Mouse (Mus musculus) gastrocnemius, postnatal 36 days (tissue): Measurements from ENCODE around the gene Wbp1l. TPM values are rescaled to one million over a fixed set of nuclear protein-coding genes. Genes with fewer than 3 reads are reported as not detected.
A peak's percentile ranks its signal among the peaks of the same experiment; 100 is the strongest.

Source experiments
- DNase-seq, 2 experiments: peaks; one replicate each; pipeline ENCODE4 v3.0.0; 2022
- intact Hi-C: fragments of 180-260 bp; cut with DNase I; formaldehyde crosslinking; loops from one replicate; pipeline ENCODE4 v1.15.1; 2025
- total RNA-seq, 2 experiments: library from RNA; stranded (reverse); gene quantifications; 2 replicates each; pipeline ENCODE4 v1.2.3; 2021

Wbp1l gene
- total RNA-seq, 2 experiments from 2014 or later: 56.2 to 66.2 TPM

DNA sequence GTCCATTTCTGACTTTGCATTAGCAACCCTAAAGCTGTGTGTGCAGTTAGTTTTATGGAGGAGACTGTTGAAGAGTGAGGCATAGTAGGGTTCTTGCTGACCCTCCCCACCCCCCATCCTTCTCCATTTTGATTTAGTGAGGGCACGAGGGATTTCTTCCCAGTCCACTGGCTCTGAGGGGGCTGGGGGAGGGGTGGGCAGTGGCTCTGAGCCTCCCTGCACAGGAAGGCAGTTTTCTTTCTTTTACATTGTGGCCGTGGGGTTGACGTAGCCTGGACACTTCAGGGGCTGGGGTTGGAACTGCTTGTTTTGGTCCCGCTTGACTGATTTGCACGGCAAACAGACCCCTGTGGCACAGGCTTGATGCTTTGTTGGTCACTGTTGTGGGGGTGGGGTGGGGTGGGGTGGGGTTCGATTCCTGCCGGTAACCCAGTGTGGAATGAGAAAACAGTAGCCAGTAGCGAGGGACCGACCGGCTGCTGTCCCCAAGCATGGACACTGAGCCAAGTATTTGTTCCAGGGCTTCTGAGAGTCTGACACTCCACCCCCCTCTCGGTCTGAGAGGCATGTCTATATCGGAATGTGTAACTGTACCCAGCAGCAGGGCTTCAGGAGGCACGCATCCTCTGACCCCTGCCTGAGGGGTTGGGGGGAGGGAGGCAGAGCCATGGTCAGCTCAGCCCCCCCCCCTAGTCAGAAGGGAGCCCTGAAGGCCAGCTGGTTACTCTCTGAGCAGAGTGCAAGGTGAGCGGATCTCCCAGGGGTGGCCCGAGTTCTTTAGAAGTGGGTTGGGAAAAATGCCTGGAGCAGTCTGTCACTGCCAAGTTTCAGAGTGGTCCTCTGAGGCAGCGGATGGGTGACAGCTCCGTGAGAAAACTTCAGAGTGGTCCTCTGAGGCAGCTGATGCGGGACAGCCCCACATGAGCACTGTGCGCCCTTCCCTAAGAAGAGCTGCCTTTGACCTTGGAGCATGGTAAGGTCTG is 25.2 kb downstream of the Wbp1l start:
- peak in 1 of 2 experiments; percentile 59 for DNase-seq
- intact Hi-C loops: no loop called here

DNA sequence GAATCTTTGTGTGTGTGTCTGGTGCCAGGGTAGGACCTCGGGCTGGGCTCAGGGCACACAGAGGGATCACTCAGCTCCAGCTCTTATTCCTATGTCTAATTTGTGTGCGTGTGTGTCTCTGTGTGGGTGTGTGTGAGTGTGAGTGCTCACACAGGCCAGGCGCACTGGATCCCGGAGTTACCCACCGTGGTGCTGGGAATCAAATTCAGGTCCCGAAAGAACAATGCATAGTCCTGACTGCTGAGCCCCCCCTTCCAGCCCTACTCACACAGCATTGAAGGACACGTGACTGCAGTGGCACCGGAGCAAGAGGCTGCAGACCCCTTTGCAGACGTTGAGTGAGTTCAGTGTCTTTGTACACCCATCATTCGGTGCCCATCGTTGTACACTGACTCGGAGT is 26.1 kb downstream of the Wbp1l start:
- DNase-seq: no peak
- intact Hi-C loops: no loop called here

DNA sequence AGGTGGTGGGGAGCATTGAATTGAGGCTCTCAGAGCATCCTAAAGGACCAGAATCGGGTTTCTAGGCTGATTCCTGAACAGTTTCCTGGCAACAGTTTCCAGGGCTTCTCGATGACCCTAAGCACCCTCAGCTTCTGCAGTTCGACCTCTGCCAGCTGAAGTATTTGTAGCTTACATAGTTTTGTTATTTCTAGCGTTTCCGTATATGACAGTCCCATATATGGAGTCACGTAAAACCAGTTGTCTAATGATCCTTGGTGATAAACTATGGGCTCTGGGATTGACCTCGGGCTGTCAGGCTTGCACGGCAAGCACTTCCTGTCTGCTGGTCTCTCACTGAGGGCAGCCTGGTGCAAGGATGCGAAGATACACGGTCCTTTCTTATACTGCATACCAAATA is 26.6 kb downstream of the Wbp1l start:
- intact Hi-C loops: no loop called here

DNA sequence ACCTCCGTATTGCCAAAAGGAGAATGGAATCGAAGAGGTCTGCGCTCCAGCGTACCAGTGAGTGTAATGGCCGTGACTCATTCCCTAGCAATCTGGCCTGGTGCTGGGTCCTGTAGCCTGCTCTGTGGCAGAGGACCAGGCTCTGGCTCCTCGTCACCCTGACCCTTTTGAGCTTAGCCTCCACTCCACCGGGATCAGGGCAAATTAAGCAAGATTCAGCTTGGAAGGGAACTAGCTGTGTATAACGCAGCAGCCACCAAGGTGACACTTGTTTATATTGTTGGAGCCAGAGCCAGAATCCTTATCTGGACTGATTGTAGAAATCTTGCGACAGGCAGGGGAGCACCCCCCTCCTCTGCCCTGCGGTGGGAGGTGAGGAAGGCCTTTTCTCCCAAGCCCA is 29.5 kb downstream of the Wbp1l start:
- DNase-seq: no peak
- intact Hi-C loops: no loop called here

More for the DNA sequence above, 26.6 kb downstream of the Wbp1l start:
- no peak for DNase-seq

DNA sequence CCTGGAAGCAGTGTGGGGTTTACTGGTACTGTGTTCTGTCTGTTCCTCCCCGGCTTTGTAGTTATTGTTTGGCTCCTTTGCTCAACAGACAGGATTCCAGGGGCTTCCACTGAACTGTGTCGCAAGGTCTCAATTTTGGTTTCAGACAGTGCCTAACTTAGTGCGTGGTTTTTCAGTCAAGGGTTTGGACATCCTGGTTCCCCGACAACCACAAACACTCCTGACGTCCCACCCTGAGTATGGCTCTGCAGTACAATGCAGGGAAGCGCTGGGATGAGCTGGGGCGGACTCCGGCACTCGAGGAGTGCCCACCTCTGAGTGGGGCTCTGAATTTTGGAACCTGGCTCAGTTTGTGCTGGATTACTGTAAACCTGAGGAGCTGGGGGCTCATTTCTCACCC is 30.9 kb downstream of the Wbp1l start:
- intact Hi-C loops: no loop called here
- DNase-seq: no peak

DNA sequence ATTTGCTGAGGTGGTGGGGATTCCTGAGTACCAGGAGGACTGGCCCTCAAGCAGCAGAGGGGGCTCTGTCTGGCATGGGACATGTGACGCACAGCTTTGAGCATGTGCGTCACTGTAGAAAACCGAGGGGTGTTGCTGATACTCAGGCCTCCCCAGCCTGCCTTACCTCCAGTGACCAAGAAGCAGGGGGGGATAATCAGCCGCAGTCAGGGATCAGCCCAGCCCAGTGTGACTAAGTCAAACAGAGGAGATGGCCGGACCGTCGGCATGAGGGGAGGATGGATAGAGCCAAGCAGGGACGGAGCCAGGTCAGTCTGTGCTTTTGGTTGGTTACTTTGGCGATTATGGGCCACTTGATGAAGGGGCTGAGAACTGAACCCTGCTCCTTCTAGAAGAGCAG is 32.8 kb downstream of the Wbp1l start:
- intact Hi-C loops: no loop called here
- DNase-seq: no peak

DNA sequence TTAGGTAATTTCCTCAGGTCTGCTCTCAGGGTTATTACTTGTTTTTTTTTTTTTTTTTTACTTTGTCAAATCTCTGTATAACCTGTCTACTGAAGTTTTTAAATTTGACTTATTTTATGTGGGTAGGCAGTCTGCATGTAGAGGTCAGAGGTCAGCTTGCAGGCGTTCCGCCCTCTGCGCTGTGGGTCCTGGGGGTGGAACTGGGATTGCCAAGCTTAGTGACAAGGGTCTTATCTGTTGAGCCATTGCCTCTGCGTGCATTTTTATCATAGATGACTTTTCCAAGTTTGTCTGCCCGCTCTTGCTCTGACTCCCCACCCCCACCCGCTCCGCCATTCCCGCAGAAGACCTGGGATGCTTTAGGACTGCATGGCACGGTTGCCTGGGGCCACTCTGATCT is 36.9 kb downstream of the Wbp1l start:
- intact Hi-C loops: no loop called here
- DNase-seq: no peak

DNA sequence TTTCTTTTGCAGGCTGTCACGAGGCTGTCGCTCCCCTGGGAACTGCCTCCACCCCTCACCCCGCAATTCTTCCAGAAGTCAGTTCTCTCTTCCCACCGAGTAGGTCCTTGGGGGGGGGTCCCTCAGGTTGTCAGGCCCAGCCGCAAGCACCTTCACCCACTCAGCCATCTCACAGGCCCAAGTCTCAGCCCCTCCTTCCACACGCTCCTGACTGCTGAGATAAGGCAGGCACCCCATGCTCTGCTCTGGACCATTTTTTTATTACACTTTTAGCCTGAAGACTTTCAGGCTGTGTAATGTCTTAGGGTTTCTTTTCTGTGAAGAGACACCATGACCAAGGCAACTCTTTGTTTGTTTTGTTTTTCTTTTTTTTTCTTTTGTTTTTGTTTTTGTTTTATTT is 38.7 kb downstream of the Wbp1l start:
- DNase-seq: no peak
- intact Hi-C loops: no loop called here

DNA sequence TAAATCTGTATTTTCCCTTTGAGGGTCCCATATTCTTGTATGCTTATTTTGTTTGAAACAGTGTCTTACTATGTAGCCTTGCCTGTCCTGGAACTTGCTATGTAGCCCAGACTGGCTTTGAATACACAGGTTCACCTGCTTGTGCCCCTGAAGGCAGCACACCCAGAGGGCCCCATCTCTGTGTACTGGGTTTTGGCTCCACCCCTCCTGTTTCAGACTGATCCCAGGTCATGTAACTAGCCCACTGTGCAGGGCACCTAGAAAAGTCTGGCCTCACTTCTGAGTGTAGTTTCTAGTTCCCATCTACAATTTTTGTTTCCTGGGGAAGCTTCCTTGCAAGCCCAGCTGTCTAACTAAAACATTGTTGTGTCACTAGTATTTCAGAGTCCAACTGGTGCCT is 40.2 kb downstream of the Wbp1l start:
- no peak for DNase-seq
- intact Hi-C loops: no loop called here

DNA sequence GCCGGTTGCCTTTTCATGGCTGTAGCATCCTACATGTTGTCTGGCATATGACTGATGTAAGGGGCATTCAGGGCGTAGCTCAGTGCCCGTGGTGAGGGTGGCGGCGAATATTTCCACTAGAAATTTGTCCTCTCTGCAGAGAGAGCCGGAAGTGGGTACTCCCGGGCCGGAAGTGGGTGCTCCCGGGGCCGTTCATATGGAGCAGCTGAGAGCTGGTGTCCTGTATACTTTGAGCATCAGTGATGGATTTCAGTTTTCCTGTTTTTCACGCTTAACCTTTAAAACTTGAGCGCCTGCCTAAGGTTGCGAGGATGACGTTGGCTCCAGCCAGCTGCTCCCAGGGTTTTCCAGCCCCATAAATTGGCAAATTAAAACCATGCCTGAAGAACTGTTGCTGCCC is 40.6 kb downstream of the Wbp1l start:
- intact Hi-C loops: no loop called here
- no peak for DNase-seq

DNA sequence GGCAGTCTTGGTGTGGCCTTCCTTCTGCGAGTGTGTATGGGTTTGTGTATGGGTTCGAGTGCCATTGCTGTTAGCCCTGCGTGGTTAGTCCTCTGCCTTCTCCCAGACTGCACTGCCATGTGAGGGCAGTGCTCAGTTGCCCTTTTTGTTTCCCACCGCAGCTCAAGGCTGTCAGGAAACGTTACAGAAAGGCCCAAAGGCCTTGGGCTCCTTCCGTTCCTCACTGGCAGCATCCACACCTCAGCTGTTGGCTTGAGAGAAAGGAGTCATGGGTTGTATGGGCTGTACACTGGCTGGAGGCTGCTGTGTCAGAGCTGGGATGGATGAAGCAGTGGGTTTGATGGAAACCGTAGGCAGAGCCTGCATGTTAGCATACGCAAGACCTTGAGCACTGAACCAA is 41.9 kb downstream of the Wbp1l start:
- no peak for DNase-seq
- intact Hi-C loops: no loop called here

DNA sequence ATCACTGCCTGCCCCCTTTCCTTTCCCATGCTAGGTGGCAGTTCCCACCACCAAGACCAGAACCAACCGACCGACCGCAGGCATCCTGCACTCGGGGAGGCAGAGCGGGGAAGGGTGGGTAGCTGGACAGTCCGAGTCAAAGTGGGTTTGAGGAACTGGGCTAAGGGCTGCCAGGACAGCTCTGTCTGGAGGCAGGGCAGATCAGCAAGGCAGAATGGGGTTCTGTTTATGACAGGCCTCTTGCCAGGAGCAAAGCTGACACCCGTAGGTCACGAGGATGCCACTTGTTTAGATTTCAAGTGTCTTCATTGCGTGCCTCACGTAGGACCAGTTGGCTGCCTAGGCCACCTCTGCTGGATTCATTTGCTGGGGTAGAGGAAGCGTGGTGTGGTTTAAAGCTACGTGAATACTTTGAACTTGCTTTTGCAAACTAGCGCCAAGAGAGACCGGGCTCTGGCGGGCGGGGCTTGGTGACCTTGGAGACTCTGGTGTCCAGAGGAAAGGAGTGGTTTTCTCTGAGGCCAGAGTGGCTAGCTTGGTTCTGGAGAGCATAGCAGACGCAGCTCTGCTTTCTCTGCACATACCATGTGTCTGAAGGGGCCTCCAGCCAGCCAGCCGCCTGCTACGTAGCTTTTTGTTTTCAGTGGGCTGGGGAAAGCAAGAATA is 42.7 kb downstream of the Wbp1l start:
- intact Hi-C loops: no loop called here
- peak; percentile 67 to 71 for DNase-seq

DNA sequence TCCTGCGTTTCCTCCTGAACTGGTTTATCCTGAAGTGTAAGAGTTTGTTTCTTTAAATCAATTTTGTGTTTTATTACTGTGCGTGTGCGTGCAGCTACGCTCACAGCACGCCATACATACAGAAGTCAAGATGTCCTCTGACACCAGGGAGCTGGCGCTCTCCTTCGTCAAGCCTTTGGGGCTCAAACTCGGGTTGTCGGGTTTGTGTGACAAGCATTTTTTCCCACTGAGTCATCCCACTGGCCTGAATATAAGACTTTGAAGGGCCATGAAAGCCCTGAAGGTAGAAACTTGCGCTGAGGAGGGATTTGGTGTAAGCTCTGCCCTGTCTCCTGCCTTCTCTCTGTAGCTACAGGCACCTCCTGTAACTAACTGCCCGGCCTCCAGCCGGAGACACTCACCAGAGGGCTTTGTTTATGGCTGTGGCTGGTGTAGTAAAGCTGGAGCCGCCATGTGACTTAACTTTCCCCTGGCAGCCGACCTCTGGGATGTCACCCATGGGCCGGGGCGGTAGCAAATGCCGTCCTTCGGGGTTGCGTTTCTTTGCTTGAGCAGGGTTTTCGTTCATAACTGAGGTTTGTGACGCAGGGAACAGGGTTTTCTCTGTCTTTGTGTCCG is 43.4 kb downstream of the Wbp1l start:
- intact Hi-C loops: no loop called here
- DNase-seq: no peak

DNA sequence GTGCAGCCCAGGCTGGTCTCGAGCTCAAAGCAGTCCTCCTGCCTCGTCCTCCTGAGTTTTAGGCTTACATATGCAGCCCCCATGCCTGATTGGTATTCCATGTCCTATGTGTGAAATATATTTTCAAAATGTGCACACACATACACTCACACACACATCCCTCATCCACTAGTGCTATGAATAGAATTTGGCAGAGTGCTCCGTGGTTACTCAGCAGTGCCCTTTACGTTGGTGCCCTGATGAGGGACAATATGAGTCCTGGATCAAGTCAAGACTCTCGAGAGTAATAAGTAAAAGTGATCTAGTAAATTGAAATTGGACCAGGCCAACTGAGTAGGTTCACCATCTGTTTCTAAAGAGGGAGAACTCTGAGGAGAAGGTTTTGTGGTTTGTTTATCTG is 44.4 kb downstream of the Wbp1l start:
- intact Hi-C loops: no loop called here
- no peak for DNase-seq

DNA sequence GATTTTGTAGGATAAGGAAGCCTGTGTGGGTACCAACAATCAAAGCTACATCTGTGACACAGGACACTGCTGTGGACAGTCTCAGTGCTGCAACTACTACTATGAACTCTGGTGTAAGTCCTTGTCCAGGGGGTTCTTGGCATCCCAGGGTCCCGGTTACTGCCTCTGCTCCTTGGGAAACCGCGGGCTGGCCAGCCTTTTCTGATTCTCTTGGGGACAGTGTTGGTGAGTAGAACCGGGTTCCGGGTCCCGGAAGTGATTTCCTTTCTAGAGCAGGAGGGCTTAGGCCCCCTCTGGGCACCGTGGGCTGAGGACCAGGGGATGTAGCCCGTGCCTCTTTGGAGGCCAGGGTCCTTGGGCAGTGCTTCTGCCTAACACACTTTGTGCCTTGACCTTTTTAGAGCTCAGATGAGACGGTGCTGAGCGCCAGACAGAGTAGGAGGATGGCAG is 45.5 kb downstream of the Wbp1l start:
- intact Hi-C loops: no loop called here
- DNase-seq: no peak

DNA sequence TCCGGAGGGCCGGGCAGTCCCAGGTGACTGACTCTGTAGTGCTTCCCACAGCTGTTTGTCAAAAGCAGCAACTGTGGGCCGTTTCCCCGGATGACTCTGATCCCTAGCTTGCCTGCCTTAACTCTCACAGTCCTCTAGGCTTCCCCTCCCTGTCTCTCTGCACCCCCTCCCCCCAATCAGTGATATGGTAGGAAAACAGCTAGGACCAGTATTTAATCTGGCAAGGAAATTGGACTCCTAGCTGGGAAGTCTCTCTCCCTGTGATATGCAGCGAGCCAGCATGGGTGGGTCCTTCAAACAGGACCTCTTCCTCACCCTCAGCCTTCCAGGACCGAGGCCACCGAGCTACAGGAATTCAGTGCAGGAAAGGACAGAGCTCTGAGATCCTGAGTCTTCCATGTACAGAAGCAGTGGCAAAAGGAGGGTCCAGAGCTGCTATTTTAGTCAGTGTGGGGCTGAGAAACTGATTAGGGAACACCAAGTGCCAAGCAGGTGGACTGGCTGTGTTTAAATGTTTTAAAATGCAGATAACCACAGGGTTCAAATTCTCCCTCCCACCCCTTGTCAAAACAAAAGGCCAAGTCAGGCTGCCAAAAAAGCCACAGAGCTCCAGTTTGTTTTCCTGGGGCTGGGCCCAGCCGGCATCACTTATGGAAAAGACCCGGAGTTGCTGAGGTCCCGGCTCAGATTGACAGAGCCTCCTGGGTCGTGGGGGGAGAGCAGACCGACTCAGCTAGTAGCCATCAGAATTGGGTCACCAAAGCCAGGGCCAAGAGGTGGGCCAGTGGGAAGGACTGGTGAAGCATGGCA is 46.1 kb downstream of the Wbp1l start:
- intact Hi-C loops: loop anchor here (5.0 kb wide), 1 partner anchor 38 kb away; no protein-coding TSS in a partner anchor
- DNase-seq: peak; percentile 45 to 53

DNA sequence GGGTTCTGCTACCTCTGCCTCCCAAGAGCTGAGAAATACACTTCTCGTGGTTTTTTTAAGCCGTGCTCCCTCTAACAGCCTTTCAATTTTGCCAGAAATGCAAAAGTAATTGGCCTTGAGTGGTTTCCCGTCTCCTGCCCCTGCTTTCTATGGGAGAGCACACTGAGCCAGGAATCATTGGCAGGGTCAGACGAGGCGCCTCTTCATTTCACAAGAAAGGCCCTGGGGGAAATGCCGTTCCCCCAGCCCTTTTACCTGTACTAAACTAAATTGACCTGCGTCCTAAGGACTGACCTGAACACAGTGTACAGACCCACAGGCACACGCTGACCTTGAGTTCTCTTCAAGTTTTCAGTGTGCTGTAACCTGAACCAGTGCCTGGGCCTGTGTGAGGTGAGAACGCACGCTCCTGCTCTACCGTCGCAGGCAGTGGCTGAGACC is 47.2 kb downstream of the Wbp1l start:
- intact Hi-C loops: loop anchor here (5.0 kb wide), 1 partner anchor 39 kb away; no protein-coding TSS in a partner anchor
- peak in 1 of 2 experiments; percentile 37 for DNase-seq

DNA sequence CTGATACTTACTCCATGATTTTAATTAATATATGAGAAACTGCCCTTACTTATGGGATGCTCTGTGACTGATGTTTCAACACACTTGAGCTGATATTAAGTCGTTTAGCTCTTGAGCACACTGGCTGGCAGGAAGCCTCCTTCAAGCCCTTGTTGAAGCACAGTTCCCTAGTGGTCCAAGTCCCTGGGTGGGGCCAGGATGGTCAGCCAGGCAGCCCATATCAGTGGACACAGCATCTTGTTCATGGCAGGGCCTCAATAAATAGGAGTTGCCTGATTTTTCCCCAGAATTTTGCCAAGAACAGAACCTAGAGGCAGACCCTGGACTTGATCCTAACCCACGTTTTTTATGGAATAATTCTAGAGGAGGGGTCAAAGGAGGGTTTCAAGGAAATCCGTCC is 48.4 kb downstream of the Wbp1l start:
- intact Hi-C loops: loop anchor here (5.0 kb wide), 1 partner anchor 40 kb away; no protein-coding TSS in a partner anchor
- DNase-seq: no peak

DNA sequence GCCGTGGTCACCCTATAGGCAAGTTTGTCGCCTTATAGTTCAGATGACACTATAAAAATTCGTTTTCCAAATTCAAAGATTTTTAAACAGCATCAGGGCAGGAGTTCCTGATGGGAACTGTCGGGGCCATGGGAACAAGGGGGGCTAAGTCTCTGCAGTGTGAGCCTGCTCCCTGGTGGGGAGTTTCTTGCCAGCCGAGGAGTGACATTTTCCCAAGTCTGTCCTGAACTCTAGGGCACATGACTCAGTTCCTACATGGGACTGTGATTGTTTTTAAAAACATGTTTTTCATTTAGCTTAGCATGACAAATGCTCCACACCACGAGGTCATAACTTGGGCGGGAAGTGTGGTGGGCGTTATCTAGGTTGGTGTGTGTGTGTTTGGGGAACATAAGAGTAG is 49.0 kb downstream of the Wbp1l start:
- intact Hi-C loops: loop anchor here (5.0 kb wide), 1 partner anchor 41 kb away; no protein-coding TSS in a partner anchor
- no peak for DNase-seq

DNA sequence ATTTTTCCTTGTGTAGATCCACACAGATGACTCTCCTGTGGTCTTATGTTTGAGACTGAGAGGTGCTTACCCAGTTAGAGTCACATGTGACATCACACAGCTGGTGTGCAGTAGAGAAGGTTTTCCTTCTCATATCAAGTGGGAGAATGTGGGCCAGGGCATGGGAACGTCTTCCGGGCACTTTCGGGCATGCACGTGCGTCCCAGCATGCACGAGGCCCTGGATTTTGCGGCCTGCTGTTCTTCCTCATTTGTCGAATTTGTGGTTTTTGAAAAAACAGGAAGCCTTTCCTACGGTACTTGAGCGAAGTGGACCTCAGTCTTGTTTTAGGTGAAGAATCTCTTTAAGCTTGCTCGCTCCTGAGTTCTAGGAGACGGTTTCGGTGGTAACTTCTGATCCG is 49.7 kb downstream of the Wbp1l start:
- intact Hi-C loops: loop anchor here (5.0 kb wide), 1 partner anchor 41 kb away; no protein-coding TSS in a partner anchor
- DNase-seq: no peak
